Mouse (Mus musculus): ENCODE results near the gene Cxcl5. TPM values are rescaled to one million over a fixed set of nuclear protein-coding genes. Genes with fewer than 3 reads are reported as not detected.

Gene Cxcl5
- 0.66 and 0.67 TPM in 2 replicates for polyA plus RNA-seq (2015; fragmentation: Nextera tagmentation; extraction: Ambion mirVana)

- no peak for DNase-seq (ENCODE audit: low spot score)
Observed at GRCm38 (mm10) chr5:90759077-90760065, at the start of gene Cxcl5. Gene Cxcl5, plus strand, starts transcription at chr5:90759360.

- DNase-seq (ENCODE audit: low spot score): no peak
Observed at GRCm38 (mm10) chr5:90711409-90711808, 47.8 kb upstream of the Cxcl5 start.

GRCm38 (mm10) chr5:90717937-90718336 lies 41.2 kb upstream of the Cxcl5 start:
- no peak for DNase-seq (ENCODE audit: low spot score)

DNA sequence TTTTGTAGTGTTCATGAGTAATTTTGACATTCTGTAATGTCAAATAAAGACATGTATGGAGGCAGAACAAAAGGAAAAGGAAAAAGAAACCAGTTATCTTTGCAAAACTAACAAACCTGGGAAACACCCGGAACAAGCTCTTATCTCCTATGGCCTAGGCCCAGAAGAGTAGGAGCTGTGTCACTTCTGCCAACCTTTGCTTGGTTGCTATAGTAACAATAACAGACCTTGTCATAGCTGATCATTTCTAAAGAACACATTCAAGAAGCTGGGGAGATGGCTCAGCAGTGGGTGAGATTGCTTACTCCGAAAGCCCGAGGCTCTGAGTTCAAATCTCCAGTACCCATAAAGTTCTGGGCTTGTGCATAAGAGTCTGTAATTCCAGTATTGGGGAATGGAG lies 36.5 kb upstream of the Cxcl5 start:
- DNase-seq (ENCODE audit: low spot score): no peak

DNA sequence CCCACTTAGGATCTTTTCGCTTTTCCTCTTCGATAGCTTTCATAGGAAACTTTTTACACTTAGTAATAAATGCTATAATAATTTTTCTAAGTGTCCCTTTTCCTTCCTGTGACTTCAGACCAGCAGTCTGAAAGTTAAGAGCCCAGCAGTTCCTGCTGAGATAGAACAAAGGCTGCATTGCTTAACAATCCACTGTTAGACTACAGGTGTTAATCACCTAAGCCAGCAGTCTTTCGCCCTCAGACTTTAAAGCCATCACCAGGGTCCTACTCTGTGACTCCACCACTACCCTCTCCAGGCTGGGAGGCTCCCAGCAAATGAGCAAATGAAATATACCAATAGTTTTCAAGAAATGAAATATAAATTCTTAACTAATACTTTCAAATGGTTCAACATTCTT lies 30.9 kb upstream of the Cxcl5 start:
- no peak for DNase-seq (ENCODE audit: low spot score)

GRCm38 (mm10) chr5:90731480-90731879 lies 27.7 kb upstream of the Cxcl5 start:
- DNase-seq (ENCODE audit: low spot score): no peak

GRCm38 (mm10) chr5:90742029-90742428 lies 17.1 kb upstream of the Cxcl5 start:
- DNase-seq (ENCODE audit: low spot score): peak; percentile 44

- DNase-seq (ENCODE audit: low spot score): no peak
Observed at GRCm38 (mm10) chr5:90753934-90754333, 5.2 kb upstream of the Cxcl5 start.

DNA sequence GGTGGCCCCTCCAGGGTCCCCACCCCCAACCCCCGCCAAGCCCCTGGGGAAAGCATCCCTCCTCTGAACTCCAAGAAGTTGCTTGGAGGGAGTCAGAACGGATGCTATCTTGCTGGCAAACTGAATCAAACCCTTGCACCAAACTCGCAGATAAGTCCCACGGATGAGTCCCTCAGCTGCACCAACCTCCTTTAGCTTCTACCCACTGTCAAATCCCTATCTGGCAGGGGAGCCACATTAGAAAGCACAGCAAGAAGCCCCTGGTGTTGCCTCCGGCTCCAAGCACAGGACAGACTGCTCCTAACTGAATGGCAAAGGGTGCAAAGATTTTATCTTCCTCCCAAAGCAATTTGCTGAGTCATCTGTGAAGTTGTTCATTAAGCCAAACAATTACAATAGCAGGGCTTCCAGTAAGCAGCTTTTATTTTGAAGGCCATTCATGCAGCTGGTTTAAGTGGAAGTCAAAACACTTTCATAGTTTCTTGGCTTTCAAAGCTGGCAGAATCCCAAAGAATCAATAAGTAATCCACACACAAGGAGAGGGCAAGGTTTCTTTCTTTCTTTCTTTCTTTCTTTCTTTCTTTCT lies 1.0 kb upstream of the Cxcl5 start:
- no peak for DNase-seq (ENCODE audit: low spot score)

DNA sequence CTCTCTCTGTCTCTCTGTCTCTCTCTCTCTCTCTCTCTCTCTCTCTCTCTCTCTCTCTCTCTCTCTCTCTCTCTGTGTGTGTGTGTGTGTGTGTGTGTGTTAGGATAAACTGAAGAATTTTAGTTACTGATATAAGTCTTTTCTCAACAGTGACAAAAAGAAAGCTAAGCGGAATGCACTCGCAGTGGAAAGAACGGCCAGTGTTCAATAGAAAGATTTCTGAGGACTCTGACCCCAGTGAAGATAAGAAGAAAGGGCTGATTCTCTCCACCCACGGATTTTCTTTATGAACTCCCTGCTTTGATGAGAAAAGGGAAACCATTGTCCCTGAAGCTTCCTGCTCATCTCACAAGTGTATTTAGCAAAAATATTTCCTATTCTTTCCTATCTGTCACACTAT lies 1.1 kb downstream of the Cxcl5 start:
- no peak for DNase-seq (ENCODE audit: low spot score)

DNA sequence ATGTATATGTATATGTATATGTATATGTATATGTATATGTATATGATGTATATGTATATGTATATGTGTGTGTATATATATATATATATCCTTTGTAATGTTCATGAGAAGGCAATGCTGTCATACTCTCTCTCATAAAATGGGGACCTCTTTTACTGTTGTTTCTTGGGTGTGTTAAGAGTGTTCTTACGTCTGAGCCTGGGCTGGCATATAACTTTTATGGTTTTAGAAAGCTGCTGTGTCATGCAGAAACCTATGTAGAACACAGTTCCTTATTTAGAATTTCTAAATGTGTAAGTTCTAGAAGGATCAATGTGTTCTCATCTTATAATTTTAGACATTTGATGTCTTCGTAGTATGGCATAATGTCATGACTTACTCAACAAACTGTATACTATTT lies 1.7 kb downstream of the Cxcl5 start:
- DNase-seq (ENCODE audit: low spot score): no peak

DNA sequence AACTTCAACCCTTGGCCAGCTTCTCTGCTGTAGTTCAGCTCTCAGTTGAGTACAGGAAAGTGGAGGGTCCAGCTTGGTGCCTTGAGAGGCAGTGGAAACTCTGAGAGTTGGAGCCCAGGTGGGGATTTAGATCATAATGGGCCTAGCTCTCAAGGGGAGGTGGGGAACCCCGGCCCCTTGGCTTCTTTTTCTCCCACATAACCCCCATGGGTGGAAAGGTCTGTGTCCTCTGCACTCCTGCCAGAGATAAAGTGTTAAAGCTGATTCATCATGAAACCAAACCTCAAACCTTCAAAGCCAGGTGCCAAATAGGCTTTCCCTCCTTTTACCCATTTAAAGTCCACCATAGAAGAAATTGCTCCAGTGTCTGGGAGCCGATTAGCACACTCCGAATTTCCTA lies 2.7 kb downstream of the Cxcl5 start:
- DNase-seq (ENCODE audit: low spot score): no peak

DNA sequence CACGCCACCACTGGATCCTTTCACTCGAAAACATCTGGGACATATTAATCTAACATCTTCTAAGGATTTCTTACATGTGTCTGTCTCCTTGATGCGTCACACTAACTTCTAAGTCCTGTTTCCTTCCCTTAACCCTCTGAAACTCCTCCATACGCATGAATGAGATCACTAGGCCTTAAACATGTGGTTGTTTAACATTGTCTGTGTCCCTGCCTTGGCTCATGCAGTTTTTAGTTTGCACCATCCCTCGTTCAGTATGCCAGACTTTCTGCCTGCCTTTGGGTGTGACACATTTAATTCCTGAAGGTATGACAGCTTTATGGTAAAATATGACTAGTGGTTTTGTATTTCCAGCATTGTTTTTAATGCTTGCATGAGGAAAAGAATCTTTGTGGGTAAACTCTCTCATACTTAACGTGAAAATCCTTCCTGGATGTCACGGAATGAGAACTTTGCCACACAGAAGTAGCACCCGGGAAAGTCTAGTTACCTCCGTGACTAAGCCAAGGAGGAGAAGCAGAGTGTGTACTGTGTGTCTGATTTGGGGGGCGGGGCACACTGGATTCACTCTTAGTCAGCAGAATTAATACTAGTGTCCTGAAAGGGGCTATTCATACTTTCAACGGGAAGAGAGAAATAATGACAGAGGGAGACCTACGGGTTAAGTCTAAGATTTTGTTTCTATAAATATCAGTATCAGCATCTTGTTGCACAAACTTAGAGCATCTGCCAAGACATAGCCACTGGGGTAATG lies 4.9 kb downstream of the Cxcl5 start:
- DNase-seq (ENCODE audit: low spot score): no peak

DNA sequence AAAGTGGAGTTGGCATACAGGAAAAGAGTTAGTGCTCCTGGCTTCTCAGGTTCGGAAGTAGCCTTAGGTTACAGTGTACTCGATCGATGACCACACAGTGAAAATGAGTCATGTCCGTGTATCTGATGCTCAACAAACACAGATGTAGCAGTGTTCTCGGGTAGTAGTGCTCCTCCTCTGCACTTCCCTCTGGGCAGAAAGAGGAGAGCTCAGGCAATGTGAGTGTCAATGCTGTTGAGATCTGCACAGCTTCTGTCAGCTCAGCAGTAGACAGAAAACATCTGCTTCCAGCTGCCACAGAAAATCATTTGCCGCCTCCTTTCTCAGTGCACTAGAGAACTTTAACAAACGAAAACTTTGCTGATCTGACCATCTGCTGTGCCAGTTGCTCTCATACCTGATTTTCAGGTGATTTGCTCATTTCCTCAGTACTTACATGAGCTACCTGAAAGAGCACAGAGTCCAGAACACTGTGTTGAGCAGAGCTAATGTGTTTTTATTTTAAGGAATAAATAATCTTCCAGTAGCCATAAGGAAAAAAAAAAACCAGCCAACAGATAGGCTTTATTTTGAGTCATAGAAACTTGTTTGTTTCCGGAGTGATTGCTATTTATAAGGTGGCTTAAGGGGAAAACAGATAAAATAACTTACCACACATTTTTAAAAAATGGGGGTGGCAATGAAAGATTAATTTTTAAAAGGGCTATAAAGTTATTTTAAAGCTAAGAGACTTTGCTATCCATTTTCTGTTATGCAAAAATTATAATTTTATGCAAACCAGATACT lies 6.9 kb downstream of the Cxcl5 start:
- no peak for DNase-seq (ENCODE audit: low spot score)

DNA sequence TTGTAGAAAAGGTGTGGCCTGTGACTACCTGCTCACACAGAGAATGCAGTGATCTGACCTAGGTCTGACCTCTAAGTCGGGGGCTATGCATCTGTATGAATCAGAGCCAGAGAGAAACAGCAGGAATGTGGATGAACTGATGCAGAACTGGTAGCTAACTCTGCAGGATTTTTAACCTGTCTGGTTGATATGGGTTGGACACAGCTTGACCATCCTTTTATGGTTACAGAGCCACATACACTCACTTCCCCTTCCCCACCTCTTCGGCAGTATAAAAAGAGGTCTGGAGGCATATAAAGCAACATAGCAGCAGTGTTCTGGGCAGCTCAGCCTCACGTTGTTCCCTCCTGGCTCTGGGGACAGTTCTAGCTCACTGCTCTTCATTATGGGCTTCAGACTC lies 9.1 kb downstream of the Cxcl5 start, which contains the start of gene Ppbp:
TSS of gene Ppbp (plus strand) at position 301 of the 400 bp plus-strand sequence.
- no peak for DNase-seq (ENCODE audit: low spot score)

GRCm38 (mm10) chr5:90771369-90771768 lies 12.2 kb downstream of the Cxcl5 start:
- no peak for DNase-seq (ENCODE audit: low spot score)

GRCm38 (mm10) chr5:90771880-90772653 lies 12.9 kb downstream of the Cxcl5 start, which contains the start of gene Pf4:
Gene Pf4, plus strand, starts transcription at chr5:90772435.
- no peak for DNase-seq (ENCODE audit: low spot score)

DNA sequence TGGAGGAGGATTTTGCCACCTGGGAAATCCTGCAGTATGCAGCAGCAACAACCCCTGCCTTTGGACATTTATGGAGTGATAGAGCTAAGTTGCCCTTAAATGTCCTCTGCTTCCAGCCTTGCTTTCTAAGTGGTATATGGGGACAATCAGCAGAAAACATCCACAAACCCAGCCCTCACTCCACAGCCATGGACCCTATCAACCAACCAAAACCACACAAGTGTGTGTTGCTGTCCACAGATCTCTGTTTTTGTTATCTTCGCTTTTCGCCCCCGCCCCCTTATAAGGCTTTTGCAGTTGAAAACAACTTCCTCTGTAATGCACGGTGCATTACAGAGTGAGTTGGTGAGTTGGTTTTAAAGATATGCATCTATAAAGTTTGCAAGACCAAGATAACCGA lies 16.4 kb downstream of the Cxcl5 start:
- no peak for DNase-seq (ENCODE audit: low spot score)

DNA sequence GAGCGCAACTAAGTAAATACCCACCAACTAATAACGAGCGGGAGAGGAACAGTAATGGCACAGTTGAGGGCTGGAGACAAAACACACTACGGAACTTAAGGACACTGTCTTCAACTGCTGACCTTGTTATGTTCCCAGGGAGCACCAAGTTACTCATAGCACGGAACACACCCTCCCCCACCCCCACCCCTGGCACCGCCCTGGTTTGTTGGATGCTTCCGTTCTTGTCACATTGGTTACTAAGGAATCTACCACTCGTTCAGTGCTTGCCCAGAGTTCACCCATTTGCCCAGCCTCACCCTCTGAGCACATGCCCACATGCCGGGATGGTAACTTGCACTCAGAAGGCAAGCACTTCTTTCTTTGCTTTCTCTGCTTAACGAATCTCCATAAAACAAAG lies 18.5 kb downstream of the Cxcl5 start:
- no peak for DNase-seq (ENCODE audit: low spot score)

GRCm38 (mm10) chr5:90778856-90779255 lies 19.7 kb downstream of the Cxcl5 start:
- no peak for DNase-seq (ENCODE audit: low spot score)

Data from thymus, postnatal 0 days (tissue).